Comparison of ENCODE assay signal across 23 mouse cellular contexts in the genomic region with DNA sequence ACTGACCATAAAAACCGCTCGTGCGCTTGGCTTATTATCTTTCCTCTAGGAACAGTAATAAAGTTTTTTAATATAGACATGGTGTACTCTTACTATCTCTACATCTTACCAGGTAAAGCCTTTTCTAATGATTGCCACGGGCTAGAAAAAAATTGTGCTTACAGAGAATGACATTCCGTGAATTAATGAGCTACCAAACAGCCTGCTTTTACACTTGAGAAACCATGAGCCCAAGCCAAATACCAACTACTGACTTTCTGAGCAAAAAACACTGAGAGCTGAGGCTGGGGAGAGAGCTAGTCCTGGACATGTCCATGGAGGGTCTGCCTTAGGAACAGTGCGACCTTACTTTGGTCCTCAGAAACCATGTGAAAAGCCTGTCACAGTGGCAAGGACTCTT. TPM values are rescaled to one million over a fixed set of nuclear protein-coding genes. Genes with fewer than 3 reads are reported as not detected.
DNase-seq lines count a peak whose midpoint lies in the region; ATAC-seq and TF ChIP-seq lines count a peak whose summit lies in the region.
"Had no signal": no experiment of that assay in that cellular context is flagged by ENCODE, and none has a peak within 500 bp of the region (broad histone marks: within the 10 kb centered on the region; RNA-seq: fewer than 3 reads in every experiment).

No protein-coding gene starts in this region.

- no peaks in the 10 kb centered on the region for H3K9me3 ChIP-seq in liver, postnatal 0 days (ENCODE audit: low read length)
- H3K9me3 ChIP-seq in kidney, embryonic 16.5 days (ENCODE audit: low read length) = no peaks in the 10 kb centered on the region
- H3K9me3 ChIP-seq: heart, embryonic 12.5 days; limb, embryonic 10.5 days; limb, embryonic 15.5 days; neural tube, embryonic 15.5 days had no signal

- peaks cover 14% of the 10 kb centered on the region for H3K4me1 ChIP-seq in liver, adult 2 months (ENCODE audit: control insufficient read depth, insufficient read depth, low read length)
- H3K4me1 ChIP-seq in liver, postnatal 0 days (ENCODE audit: insufficient read depth) = peaks cover 9% of the 10 kb centered on the region
- peaks cover 45% of the 10 kb centered on the region for H3K4me1 ChIP-seq in kidney, embryonic 16.5 days (ENCODE audit: insufficient read depth, low read length)
- H3K4me1 ChIP-seq: limb, embryonic 15.5 days; neural tube, embryonic 15.5 days had no signal

- TF ChIP-seq EP300 in liver, postnatal 0 days (IDR thresholded peaks at IDR 0.05; ENCODE audit: low read depth) = no peak

- peak; percentile 72 for DNase-seq in heart, adult 11 months
- no peak for DNase-seq in heart, adult 9 months (ENCODE audit: low spot score in 2 of 2)
- DNase-seq in liver, adult 2 months (ENCODE audit: extremely low read depth, low read depth, low spot score) = no peak
- no peak for DNase-seq in liver, postnatal 0 days
- DNase-seq in right cerebral cortex, adult 2 months (ENCODE audit: low spot score in 2 of 2) = no peak
- DNase-seq in adrenal gland, adult 2 months = no peak
- DNase-seq: layer of hippocampus, adult 9-11 months; lung, embryonic 14.5 days; midbrain, embryonic 14.5 days; retina, postnatal 1 day; spleen, adult 18-20 months; thymus, postnatal 4 days had no signal

- WGBS in liver, adult 2 months = 87% methylated on average over 6 of the region's 6 CpGs
- 88% methylated on average over 6 of the region's 6 CpGs for whole genome bisulfite sequencing in liver, postnatal 0 days (ENCODE audit: insufficient replicate concordance)
- 62% methylated on average over 6 of the region's 6 CpGs for WGBS in kidney, embryonic 16.5 days

- H3K4me3 ChIP-seq in liver, adult 2 months (ENCODE audit: insufficient read depth, low read depth, low read length) = no peak overlapping the region
- no peak overlapping the region for H3K4me3 ChIP-seq in liver, postnatal 0 days (ENCODE audit: low read depth, low read length)
- no peak overlapping the region for H3K4me3 ChIP-seq in kidney, embryonic 16.5 days (ENCODE audit: low read length)
- H3K4me3 ChIP-seq: heart, embryonic 12.5 days; limb, embryonic 10.5 days; limb, embryonic 15.5 days; neural tube, embryonic 15.5 days had no signal

- no peaks in the 10 kb centered on the region for H3K36me3 ChIP-seq in liver, adult 2 months (ENCODE audit: control insufficient read depth, insufficient read depth, low read length)
- H3K36me3 ChIP-seq in liver, postnatal 0 days (replicated peaks; ENCODE audit: insufficient read depth, low read length) = no peaks in the 10 kb centered on the region
- no peaks in the 10 kb centered on the region for H3K36me3 ChIP-seq in kidney, embryonic 16.5 days (ENCODE audit: insufficient read depth, low read length)
- H3K36me3 ChIP-seq: G1E; heart, embryonic 12.5 days; limb, embryonic 10.5 days; limb, embryonic 15.5 days; neural tube, embryonic 15.5 days had no signal

- H3K79me2 ChIP-seq in liver, adult 2 months (ENCODE audit: control insufficient read depth, insufficient read depth, low read length) = peaks cover 36% of the 10 kb centered on the region; the same call in 1 of the 2 replicates

- H3K4me2 ChIP-seq in liver, postnatal 0 days (ENCODE audit: low read depth, low read length) = no peak overlapping the region
- H3K4me2 ChIP-seq in kidney, embryonic 16.5 days (replicated peaks; ENCODE audit: low read depth, low read length) = no peak overlapping the region
- H3K4me2 ChIP-seq: heart, embryonic 12.5 days; hindbrain, embryonic 14.5 days; limb, embryonic 15.5 days; lung, embryonic 14.5 days; neural tube, embryonic 15.5 days had no signal

- ATAC-seq in liver, postnatal 0 days = no peak
- ATAC-seq in kidney, embryonic 16.5 days (ENCODE audit: low FRiP score, low TSS enrichment) = no peak
- ATAC-seq in CD4-positive, CD25-positive, alpha-beta regulatory T cell, adult 4 months = no peak
- ATAC-seq: forebrain, embryonic 14.5 days had no signal

- TF ChIP-seq CTCF in liver, adult 2 months (IDR thresholded peaks at IDR 0.05; ENCODE audit: low read depth, low read length) = no peak
- TF ChIP-seq CTCF in liver, postnatal 0 days (IDR thresholded peaks at IDR 0.05; ENCODE audit: low read depth) = no peak

- TF ChIP-seq POLR2A in liver, adult 2 months (IDR thresholded peaks at IDR 0.05; ENCODE audit: extremely low read depth, insufficient read depth, low read length) = no peak

- H3K9ac ChIP-seq in liver, adult 2 months (ENCODE audit: low read depth, low read length) = no peak overlapping the region
- H3K9ac ChIP-seq in liver, postnatal 0 days (replicated peaks) = no peak overlapping the region
- H3K9ac ChIP-seq in kidney, embryonic 16.5 days (replicated peaks; ENCODE audit: low read length) = no peak overlapping the region
- H3K9ac ChIP-seq: heart, embryonic 12.5 days; hindbrain, embryonic 14.5 days; limb, embryonic 15.5 days; liver, embryonic 14.5 days; lung, embryonic 14.5 days; neural tube, embryonic 15.5 days had no signal

- H3K27ac ChIP-seq in liver, adult 2 months (replicated peaks; ENCODE audit: insufficient read depth, low read depth, low read length) = peak overlapping the region; percentile 27; the same call in 1 of the 2 replicates
- H3K27ac ChIP-seq in liver, postnatal 0 days (ENCODE audit: low read depth) = no peak overlapping the region
- H3K27ac ChIP-seq in kidney, embryonic 16.5 days (ENCODE audit: low read length) = peak overlapping the region; percentile 84
- H3K27ac ChIP-seq: hindbrain, embryonic 14.5 days; limb, embryonic 10.5 days; limb, embryonic 15.5 days; liver, embryonic 14.5 days; neural tube, embryonic 15.5 days; stomach, postnatal 0 days had no signal

- no peaks in the 10 kb centered on the region for H3K27me3 ChIP-seq in liver, adult 2 months (ENCODE audit: control insufficient read depth, insufficient read depth, low read length)
- H3K27me3 ChIP-seq in liver, postnatal 0 days (ENCODE audit: insufficient read depth, low read length) = no peaks in the 10 kb centered on the region
- no peaks in the 10 kb centered on the region for H3K27me3 ChIP-seq in kidney, embryonic 16.5 days (ENCODE audit: insufficient read depth, low read length)
- H3K27me3 ChIP-seq: heart, embryonic 12.5 days; limb, embryonic 15.5 days; neural tube, embryonic 15.5 days had no signal

RNA-seq across cellular contexts. Expression of a gene that starts 21.5 kb away (rescaled TPM):
- total RNA-seq in liver, adult 2 months (2014; rRNA removed) = 13.6 and 16.0 TPM in 2 replicates
- polyA plus RNA-seq in liver, adult 2 months (2012; rRNA removed) = 9.4 and 10.0 TPM in 2 replicates
- polyA plus RNA-seq in liver, postnatal 0 days (2015; fragmentation: Nextera tagmentation; extraction: Ambion mirVana) = 6.7 and 7.0 TPM in 2 replicates
- polyA plus RNA-seq in kidney, embryonic 16.5 days (2015; fragmentation: Nextera tagmentation; extraction: Ambion mirVana) = 21.2 and 25.9 TPM in 2 replicates
- 1 to 10 TPM; 2.7 to 4.6 TPM for polyA plus RNA-seq in CD4-positive, CD25-positive, alpha-beta regulatory T cell, adult 4 months (2017; shearing (Covaris generic))
- 100 to 1,000 TPM; 295 to 301 TPM for total RNA-seq in adrenal gland, adult 2 months (2021)
- 48.1 and 58.3 TPM in 2 replicates for polyA plus RNA-seq in adrenal gland, adult 2 months (2012; rRNA removed)
- polyA plus RNA-seq: G1E had no signal
